Mouse (Mus musculus) right cerebral cortex, adult 18-20 months (tissue): ENCODE data around the gene Iqschfp.

ENCODE experiments used
- DNase-seq: peaks from one replicate; pipeline ENCODE4 v3.0.0; 2022; ENCODE audit warnings: mixed read lengths

Iqschfp gene

DNA sequence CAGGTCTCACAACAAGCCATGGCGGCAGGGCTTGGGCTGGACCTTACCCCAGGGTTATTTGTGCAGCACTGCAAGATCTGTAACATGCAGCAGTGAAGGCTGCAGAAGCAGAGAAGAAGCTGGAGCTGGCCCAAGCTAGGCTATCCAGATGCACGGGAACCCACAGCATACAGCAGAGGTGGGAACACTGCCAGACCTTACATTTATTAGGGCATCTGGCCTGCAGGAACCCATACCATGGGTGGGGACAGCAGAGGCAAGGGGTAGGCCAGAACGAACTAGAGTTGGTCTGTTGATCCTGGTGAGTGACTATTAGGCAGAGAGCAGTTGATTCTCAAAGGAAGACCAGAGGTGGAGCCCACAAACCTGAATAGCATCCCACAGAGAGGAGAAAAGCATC lies 351.2 kb downstream of the Iqschfp start:
- DNase-seq, result no peak

DNA sequence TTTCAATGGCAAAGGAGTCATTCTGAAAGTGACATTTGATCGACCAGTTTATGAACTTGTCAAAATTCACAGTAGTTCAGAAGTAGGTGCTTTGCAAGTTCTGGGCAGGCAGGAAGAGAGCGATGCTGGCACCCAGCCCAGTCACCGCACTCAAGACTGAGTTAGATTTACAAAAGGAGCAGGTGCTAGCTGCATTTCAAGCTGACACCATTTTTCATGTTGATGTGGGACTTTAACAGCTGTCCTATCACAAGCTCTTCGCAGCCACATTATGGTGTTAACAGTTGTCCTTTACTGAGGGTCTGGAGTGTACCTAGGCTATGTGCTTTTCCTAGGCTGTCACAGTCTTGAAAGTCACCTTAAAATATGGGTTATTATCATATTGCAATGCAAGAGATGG lies 354.1 kb downstream of the Iqschfp start:
- peak; percentile 25 for DNase-seq

DNA sequence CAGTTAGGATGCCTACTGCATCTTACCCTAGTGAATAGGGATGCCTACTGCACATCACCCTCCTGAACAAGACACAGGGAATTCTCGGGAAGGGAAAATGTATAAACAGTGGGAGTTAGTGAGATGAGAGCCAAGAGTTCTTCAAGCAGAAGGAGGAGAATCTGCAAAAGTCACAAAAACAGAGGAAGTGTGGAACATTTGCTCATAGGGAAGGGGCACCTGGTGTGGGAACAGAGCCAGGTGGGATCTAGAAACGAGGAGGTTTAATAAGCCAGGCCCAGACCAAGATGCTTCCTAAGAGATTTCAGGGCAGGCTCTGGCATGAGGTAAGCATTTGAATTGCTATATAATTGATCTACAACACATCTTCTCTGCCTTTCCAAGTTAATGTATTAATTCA lies 358.6 kb downstream of the Iqschfp start:
- peak; percentile 14 for DNase-seq

DNA sequence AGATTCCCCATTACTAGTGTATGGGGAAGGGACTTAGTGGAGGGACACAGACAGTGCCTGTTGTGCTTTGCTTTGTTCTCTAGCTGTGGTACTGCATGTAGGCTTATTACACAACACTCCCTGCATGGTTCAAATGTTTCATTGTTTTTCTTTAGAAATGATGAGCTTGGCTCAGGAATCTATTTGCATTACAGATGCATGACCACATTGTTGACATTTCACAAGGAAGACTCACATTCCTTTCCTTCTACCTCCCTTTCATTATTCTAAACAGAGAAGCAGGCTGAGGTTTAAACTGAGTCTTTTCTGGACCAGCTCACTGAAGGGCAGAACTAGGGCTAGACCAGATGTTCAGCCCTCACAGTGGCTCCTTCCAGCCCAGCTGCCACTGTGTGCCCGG lies 360.3 kb downstream of the Iqschfp start:
- no peak for DNase-seq

- no peak for DNase-seq
Measured at GRCm38 (mm10) chr3:68262304-68262703, 370.3 kb downstream of the Iqschfp start.

DNA sequence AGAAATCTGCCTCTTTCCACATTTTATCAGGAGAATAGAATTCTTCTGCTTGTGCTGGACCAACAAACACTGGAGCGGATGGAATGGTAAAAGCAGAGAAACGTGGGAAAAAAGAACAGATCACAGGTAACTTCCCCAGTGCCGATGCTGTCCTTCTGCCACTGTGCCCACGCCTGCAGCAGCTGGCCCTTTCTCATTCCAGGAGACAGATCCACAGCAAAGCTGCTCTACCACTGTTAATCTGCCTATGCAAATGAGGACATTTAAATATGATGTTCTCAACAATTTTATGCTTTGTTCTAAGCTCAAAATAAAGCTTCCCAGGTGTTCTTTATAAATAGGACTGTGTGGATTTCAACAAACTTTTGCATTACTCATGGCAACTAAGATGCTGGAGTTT lies 375.9 kb downstream of the Iqschfp start:
- DNase-seq, result no peak

DNA sequence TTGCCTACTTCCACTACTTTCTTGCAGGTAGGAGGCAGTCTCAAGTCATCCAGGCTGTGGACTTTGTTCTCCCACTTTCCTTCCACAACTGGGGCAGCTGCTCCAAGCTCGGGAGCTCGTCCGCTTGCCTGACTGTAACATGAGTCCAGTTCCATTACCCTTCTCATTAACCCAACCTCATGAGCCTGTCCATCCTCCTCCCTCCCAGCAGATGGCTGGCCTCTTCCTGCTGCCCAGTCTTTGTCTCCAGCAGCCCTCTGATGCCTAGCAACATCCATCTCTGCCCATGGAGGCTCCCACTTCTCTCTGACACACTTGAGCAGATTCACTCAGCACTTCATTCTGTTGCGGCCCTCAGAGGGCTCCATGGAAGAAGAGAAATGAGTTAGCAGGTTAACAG lies 377.2 kb downstream of the Iqschfp start:
- DNase-seq, result no peak

GRCm38 (mm10) chr3:68270246-68270645 lies 378.2 kb downstream of the Iqschfp start:
- no peak for DNase-seq

DNA sequence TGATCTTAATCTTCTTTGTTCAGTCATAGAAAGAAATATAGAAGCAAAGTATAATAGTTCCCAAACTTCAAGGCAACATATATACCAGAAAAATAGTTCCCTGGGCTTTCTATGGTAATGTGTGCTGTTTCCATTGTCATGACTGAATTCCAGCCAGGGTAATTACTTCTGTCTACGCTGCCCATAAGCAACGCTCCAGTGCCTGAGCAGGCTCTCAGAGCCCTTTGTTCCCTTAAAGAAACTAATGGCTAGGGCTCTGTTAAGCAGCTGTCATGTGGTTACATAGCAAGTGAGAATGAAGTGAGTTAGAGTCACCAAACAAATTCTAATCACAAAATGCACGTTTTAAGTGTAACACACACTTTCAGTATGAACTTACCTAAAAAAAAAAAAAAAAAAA lies 379.4 kb downstream of the Iqschfp start:
- no peak for DNase-seq

- DNase-seq, result no peak
Measured at GRCm38 (mm10) chr3:68271881-68272280, 379.8 kb downstream of the Iqschfp start.

GRCm38 (mm10) chr3:68282844-68283594 lies 391.0 kb downstream of the Iqschfp start:
- DNase-seq, result no peak

DNA sequence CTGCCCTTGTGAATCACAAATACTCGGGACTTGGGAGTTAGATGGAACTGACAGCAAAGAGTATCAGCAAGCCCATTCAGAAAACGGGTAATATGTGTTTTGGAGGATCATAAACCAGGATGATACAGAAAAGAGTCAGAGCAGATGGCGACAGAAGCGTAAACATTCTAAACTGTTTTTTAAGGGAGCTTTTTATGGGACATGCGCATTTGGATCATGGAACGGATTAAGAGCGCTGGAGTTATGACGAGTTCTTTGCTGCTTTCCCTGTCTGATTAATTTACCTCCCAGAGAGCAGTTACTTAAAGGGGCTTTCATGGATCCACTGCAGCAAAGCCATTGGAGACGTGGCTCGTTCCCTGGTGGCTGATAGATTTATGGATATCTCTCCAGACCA lies 391.6 kb downstream of the Iqschfp start:
- no peak for DNase-seq

DNA sequence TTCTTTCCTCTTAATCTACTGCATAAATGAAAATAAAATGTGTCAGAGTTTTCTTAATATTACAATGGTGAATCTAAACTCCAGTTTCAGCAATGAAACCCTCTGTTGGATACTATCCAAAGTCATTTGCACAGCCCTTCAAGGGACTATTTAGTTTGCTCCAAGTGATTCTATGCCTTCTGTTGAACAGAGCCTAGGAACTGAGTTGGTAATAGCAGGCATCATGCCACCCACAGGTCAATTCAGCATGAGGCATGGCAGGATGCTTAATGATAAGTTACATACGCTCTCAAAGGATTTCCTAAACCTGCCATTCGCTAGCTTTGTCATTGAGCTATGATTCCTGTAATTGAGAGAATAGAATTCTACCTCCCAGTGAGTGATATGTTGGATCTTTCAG lies 392.5 kb downstream of the Iqschfp start:
- DNase-seq, result no peak

- no peak for DNase-seq
Measured at GRCm38 (mm10) chr3:68296752-68297151, 404.7 kb downstream of the Iqschfp start.

- DNase-seq, result no peak
Measured at GRCm38 (mm10) chr3:68305647-68306046, 413.6 kb downstream of the Iqschfp start.

DNA sequence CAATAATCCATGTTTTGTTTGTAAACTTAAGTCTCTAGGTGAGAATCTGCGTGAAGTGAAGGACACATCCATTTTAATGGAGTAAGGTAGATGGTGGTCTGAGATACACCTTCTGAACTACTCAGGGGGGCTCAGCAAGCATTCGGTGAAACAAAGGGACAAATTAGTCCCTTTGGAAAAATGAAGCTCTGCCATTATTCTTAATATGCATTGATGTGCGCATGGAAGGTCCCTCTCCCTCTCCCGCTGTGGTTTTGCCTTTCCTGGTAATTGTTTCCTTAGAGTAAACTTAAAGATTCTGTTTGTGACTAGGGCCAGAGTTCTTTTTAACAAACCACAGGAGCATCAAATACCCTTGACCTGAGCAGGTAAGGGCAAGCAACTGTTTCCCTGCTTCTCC lies 414.7 kb downstream of the Iqschfp start:
- DNase-seq, result no peak

DNA sequence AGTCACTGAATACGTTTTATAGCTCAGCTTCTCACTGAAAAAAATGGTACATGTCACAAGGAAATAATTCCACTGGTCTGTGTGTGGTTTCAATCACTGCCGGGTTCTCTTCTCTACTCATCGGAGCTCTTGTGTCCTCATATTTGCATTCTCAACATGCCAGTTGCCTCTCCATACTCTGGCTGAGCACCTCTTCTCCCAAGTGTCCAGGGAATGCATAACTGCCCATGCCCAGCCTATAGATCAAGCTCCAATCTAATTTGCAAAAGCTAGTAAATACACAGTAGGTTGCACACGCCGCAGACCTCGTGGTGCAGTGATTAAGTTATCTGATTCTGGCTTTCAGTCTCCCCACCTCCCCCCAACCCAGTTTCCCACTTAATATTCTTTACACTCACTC lies 433.5 kb downstream of the Iqschfp start:
- no peak for DNase-seq

DNA sequence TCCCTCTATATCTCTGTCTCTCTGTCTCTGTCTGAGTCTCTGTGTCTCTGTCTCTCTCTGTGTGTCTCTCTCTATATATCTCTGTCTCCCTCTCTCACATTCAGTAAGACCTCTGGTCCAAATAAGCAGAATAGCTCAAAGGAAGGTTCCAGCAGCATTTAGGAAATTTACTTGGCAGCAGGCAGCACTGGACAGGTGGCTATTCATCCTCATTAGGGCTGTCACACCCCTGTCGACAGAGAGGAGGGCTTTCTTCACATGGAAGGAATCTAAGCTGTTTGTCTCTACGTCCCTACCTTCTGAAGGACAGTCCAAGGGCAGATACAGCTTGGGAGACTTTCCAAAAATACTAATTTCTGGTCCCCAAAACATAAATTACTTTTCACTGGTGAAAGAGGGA lies 440.5 kb downstream of the Iqschfp start:
- DNase-seq, result no peak

- DNase-seq, result no peak
Measured at GRCm38 (mm10) chr3:68335501-68335900, 443.5 kb downstream of the Iqschfp start.

DNA sequence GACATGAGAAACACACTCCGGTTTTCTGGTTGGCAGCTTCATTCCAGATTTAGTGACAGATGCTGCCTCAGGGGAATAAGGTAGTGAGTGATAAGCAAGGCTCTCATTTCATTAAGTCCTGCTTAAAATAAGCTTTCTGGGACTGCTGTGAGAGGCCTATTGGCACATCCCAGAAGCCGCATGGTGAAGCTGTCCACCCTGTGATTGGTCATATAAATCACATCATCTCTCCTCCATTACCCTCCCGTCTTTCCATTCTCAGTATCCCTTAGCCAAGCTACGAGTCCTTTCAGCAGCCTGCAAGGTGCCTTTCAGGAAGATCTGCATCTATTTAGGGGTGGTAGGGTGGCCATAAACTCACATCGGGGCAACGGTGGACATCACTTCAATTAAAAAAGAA lies 458.6 kb downstream of the Iqschfp start:
- no peak for DNase-seq

DNA sequence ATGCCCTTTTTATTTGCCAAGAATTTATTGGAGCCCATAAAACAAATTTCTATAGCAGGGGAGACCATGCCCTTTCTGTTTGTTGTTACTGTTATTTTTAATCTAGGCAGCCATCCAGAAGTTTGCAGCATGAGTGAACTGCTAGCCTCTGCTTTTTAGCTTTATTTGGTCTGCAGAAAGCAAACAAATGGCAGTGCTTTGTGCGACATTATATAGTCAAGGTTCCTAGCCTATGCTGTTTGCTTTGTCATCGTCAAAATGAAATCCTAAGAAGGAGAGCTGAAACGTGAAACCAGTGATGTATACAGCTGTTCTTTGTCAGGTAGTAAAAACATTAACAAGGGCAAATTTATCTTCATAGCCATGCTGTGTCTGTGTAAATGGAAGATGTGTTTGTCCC lies 459.4 kb downstream of the Iqschfp start:
- DNase-seq, result no peak

DNA sequence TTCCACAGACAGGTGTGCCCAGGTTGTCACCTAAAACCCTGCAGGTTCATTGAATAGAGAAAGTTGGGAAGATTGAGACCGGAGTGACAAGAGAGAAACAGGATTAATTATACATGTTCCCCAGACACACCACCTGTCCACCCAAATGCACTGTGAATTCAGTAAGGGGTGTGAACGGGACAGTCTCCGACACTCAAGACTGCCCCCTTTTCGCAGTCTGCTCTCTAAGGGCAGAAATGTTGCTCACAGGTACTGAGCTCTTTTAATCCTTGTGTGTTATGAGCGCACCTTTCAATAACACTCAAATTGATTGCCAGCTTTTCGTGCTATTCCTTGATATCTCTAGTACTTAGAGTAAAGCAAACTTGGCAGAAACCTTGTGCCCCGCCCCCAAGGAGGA lies 460.9 kb downstream of the Iqschfp start:
- DNase-seq, result no peak

GRCm38 (mm10) chr3:68353492-68353891 lies 461.5 kb downstream of the Iqschfp start:
- no peak for DNase-seq

DNA sequence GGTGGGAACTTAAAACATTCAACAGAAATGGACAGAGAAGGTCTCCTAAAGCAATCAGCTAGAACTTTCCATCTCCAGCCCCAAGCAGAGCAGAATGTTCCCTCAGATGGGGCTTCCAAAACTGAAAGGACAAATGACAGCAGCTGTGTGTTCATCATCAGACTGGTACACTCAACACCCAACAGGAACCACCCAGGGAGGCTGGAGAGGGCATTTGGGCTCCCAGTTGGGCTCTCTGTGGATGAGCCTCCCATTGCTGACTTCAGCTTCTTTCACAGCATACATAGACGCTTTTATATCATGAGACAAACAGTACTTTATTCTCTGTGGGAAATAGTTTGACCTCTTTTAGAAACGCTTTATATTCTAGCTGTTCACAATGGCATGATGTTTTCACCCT lies 464.5 kb downstream of the Iqschfp start:
- DNase-seq, result no peak

GRCm38 (mm10) chr3:68368029-68368428 lies 476.0 kb downstream of the Iqschfp start:
- DNase-seq, result peak; percentile 22
